Mouse (Mus musculus): Measurements from ENCODE around the gene Tmem107.

Gene Tmem107

GRCm38 (mm10) chr11:69059357-69059974, 11.1 kb upstream of the Tmem107 start, which contains the start of gene Borcs6:
Borcs6 (plus strand) TSS chr11:69059717.
- peak; percentile 95 to 97 for DNase-seq (ENCODE audit: low spot score in 2 of 2)

DNA sequence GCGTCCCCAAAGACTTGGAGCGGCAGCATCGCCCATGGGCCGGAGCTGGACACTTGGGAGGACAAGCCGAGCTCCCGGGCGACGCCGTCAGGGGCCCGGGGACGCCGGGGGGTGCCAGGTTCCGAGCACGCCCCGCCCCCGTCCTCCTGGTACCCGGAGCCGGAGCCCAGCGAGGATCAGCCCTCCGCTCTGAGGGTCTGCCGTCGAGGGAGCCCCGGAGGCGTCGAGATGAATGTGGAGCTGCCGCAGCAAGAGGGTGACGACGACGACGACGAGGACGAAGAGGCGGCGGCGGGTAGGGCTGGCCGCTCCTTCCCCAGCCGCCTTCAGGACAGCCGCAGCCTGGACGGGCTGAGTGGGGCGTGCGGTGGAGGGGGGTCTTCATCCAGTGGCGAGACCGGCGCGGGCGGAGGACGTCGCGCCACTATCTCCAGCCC, 10.6 kb upstream of the Tmem107 start:
- DNase-seq (ENCODE audit: low spot score in 2 of 2) = no peak

- DNase-seq (ENCODE audit: low spot score in 2 of 2) = peak in 1 of 2 experiments; percentile 29
Observed at GRCm38 (mm10) chr11:69060448-69061254, 10.0 kb upstream of the Tmem107 start.

- no peak for DNase-seq (ENCODE audit: low spot score in 2 of 2)
Observed at GRCm38 (mm10) chr11:69061255-69061912, 9.2 kb upstream of the Tmem107 start.

DNA sequence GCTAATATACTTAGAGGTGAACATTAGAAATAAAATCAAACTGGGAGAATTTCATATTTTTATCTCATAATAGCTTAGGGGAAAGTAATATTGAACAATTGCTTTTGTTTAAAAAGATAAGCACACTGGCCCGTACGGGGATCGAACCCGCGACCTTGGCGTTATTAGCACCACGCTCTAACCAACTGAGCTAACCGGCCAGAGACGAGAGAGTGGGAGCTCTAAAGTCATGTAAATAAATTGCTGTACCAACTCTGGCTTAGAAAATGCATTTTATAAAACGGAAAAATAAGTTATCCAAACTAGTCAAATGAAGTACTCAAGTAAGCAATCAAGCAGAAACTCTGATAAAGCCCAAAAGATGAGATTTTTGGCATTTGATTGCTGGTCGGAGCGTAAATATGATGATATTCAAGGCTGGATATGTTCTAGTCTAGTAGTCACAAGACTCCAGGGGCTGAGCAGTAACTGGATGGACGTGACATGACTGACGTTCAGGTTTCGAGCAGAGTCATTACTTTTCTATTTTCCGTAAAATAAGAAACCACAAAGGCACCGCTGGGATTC, 8.3 kb upstream of the Tmem107 start:
- peak; percentile 84 to 85 for DNase-seq (ENCODE audit: low spot score in 2 of 2)

GRCm38 (mm10) chr11:69062761-69063224, 7.8 kb upstream of the Tmem107 start:
- peak; percentile 98 to 99 for DNase-seq (ENCODE audit: low spot score in 2 of 2)

GRCm38 (mm10) chr11:69063413-69064201, 7.0 kb upstream of the Tmem107 start:
- DNase-seq (ENCODE audit: low spot score in 2 of 2) = peak; percentile 65 to 78

GRCm38 (mm10) chr11:69064259-69065133, 6.1 kb upstream of the Tmem107 start:
- no peak for DNase-seq (ENCODE audit: low spot score in 2 of 2)

DNA sequence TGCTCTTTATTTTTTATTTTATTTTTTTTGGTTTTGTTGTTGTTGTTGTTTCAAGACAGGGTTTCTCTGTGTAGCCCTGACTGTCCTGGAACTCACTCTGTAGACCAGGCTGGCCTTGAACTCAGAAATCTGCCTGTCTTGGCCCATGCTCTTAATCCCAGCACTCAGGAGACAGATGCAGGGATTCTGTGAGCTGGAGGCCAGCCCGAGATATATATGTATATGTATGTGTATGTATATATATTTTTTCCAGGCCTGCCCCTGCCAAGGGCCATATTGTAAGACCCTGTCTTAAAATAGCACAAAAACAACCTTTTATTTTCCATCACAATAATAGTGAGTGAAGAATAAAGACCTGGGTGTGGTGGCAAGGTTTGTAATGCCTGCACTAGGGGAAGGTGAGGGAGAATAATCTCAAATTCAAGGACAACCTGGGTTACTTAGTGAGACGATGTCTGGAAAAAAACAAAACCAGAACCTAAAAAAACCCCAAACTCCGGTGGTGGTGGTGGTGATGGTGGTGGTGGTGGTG, 5.1 kb upstream of the Tmem107 start:
- no peak for DNase-seq (ENCODE audit: low spot score in 2 of 2)

GRCm38 (mm10) chr11:69066163-69066861, 4.3 kb upstream of the Tmem107 start:
- peak; percentile 52 to 59 for DNase-seq (ENCODE audit: low spot score in 2 of 2)

DNA sequence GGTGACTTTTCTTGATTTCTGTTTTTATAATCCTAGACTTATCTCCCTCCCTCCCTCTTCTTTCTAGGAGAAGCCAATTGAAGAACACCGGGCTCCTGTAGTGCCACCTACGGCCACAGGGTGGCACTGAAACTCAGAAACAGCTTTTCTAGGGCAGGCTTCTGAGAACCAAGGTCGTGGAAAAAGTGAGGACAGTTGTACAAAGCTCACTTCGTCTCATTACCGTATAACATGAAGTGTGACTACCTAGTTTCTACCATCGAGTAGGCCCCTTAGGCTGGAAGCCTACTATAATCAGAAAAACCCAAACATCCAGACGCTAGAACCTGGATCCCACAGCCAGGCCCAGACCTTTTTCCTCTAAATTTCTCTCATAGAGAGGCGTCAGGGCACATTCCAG, 3.6 kb upstream of the Tmem107 start:
- DNase-seq (ENCODE audit: low spot score in 2 of 2) = peak; percentile 86 to 92

- DNase-seq (ENCODE audit: low spot score in 2 of 2) = no peak
Observed at GRCm38 (mm10) chr11:69067601-69068000, 3.0 kb upstream of the Tmem107 start.

DNA sequence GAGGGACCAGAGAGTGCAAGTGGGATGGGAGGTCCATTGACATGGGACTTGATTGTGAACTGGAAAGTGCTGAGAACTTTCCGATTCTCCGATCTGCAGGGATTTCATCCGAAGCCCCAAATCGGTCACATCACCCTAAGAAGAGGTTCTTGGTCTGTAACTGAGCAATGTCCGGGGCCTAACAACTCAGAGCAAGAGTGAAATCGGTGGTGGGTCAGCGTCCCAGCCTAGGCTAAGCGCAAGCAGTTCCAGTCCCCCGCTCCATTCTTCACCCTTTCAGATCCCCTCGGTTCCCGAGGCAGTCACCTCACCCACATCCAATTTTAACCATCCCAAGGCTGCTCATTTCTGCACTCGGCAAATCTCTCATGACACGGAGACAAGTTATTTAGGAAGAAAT, 513 bp upstream of the Tmem107 start:
- no peak for DNase-seq (ENCODE audit: low spot score in 2 of 2)

DNA sequence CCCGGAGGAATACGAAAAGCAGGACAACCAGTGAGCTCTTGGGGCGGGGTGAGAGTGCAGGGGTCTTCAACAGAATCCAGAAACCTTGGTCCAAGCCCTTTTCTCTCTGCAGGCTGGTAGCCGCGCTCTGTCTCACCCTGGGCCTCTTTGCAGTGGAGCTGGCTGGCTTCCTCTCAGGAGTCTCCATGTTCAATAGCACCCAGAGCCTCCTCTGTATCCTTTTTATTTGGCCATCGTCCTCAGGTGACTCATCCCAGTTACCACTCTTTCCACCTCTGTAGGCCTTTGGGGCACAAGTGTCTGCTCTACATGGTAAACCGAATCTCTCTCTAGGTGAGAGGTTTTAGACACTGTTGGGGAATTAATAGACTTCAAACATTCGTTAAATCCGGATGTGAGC, 656 bp downstream of the Tmem107 start:
- no peak for DNase-seq (ENCODE audit: low spot score in 2 of 2)

DNA sequence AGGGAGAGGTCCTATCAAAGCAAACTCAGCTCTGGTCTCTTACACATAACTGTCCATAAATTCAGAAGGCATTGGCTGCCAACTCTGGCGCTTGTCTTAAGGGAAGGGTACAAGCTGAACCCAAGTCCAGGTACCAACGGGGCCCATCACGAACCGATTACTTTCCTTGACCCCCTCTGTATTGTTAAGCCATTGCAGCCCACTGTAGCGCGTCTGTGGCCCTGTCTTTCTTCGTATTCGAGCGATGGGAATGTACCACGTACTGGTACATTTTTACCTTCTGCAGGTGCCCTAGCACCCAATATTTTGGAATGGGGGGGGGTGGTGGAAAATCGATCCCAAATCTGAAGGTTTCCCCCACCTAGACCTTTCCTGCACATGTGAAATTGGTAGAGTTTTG, 1.6 kb downstream of the Tmem107 start:
- no peak for DNase-seq (ENCODE audit: low spot score in 2 of 2)

DNA sequence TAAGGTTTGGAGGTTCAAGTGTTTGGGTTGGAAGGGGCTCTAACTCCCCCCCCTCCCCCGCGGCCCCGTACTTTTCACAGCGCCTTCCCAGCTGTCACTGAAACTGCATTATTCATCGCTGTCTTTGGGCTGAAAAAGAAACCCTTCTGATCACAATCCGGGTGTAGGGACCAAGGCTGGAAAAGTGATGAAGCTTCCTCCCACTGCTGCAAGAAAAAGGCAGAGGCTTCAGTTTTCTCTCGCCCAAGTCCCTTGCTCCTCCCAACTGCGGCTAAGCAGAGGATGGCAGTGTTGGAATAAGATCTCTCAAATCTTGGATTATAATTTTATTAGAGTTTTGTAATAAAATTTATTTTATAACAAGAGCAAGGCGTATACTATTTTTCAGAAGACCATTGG, 2.1 kb downstream of the Tmem107 start:
- no peak for DNase-seq (ENCODE audit: low spot score in 2 of 2)

DNA sequence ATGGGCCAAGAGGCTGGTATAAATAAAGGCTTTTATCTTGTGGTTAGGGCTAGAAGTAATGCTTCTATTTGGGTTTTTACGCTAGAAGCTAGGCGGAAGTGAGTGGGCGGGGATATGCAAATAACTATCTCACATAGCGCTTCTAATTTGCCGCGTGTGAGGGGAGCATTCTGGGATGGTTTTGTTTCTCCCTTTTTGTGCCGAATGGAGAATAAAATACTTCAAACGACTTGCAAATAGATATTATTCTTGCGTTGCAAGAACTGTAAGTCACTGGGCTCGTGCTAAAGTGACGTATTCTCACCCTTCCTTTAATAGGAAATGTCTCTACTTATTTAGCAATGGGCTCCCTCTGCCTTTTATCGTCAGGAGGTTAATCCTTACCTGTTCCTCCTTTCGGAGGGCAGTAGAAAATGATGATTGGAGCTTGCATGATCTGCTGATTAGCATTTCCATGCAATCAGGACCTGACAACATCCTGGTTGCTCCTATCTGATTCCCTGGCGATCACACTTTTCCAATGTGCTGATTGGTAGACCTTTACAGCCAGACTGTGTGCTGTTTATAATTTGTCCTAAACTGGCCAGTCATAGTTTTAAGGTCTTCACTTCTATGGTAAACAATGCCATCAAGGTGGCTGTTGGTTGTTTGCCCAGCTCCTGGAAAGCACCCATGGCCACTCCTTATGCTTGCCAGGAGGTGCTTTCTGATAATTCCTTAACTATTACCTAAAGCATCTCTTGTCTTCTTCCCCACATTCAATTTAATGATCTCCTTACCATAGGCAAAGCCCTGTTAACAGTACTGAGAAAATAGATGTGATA, 2.7 kb downstream of the Tmem107 start:
- DNase-seq (ENCODE audit: low spot score in 2 of 2) = peak; percentile 79 to 92

DNA sequence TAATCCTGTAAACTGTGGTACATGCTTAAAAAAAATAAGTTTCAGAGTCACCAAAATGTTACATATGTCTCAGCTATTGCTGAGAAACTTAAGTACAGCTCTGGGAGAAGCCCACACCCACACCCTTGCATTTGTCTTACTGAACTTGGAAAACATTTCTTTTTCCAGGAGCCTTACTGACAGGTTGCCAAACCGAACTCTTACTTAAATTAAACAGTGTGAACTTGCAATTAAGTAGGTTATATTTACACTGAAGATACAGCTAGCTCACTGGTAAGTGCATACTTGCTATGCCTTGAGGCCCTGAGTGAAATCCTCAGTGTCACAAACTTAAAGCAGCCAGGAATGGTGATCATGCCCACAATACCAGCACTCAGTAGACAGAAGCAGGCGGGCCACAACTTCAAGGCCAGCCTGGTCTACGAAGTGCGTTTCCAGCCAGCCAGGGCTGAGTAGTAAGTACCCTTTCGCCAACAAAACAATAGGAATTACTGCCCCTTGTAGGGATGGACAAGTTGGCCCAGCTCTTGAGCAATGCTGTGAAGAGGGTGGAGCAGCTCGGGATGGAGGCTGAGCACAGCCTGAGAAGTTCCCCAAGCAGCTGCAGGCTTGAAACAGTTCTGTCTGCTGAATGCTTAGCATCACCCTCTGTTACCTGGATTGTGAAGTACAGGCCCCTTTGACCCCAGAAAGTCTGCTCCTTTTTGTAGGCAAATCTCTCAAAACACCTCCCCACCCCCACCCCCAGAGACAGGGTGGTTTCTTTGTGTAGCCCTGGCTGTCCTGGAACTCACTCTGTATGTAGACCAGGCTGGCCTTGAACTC, 3.6 kb downstream of the Tmem107 start:
- DNase-seq (ENCODE audit: low spot score in 2 of 2) = peak in 1 of 2 experiments; percentile 42

Data from frontal cortex, postnatal 36 days (tissue).